Mouse (Mus musculus) Muller cell, postnatal 12 days (primary cell): ENCODE measurements around the gene Cabcoco1.
A peak's percentile ranks its signal among the peaks of the same experiment; 100 is the strongest.

ENCODE experiments used
- DNase-seq: peaks from one replicate; pipeline ENCODE4 v3.0.0-alpha.2; 2015; ENCODE audit errors: inconsistent ontology term

Cabcoco1 gene

DNA sequence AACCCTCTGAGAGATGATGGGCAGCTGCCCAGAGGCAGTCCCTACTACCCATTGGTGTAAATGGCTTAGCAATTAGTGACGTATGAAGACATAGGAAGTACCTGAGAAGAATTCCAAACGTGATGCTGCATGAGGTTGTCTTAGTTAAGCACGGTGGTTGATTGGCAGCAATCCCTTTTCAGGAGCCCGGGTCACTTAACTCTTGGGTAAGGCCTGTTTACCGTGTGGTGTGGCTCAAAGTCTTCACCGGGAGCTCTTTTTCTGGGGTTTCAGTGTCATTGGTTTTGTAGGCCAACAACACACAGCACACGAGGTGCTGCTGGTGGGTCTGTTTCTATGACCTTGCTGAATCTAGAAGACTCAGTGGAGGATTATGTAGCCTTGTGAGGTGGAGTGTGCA lies 105.9 kb downstream of the Cabcoco1 start:
- DNase-seq: no peak

DNA sequence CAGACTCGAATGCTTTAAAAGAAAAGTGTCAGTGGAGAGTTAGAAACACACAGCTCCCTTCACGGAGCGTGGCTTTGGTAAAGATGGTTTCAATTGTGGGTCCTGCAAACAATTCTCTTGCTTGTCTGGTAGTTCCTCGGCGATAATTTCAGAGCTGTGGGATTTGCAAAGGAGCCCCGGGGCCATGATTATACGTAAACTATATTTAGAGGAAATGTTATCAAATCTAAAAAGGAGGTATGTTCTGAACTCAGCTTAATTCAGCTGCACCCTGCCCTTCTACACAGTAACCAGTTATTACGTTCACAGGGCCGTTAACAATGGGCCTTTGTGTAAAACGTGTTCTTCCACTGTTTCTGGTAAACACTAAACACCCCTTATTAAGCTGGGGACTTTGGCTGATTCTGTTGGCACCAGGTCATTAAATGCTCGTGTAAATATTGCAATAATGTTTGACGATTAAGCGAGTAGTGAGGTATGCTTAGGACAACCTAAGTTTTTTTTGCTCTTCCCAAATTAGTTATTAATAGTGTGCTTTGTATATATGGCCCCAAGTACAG lies 106.6 kb downstream of the Cabcoco1 start:
- DNase-seq: no peak

DNA sequence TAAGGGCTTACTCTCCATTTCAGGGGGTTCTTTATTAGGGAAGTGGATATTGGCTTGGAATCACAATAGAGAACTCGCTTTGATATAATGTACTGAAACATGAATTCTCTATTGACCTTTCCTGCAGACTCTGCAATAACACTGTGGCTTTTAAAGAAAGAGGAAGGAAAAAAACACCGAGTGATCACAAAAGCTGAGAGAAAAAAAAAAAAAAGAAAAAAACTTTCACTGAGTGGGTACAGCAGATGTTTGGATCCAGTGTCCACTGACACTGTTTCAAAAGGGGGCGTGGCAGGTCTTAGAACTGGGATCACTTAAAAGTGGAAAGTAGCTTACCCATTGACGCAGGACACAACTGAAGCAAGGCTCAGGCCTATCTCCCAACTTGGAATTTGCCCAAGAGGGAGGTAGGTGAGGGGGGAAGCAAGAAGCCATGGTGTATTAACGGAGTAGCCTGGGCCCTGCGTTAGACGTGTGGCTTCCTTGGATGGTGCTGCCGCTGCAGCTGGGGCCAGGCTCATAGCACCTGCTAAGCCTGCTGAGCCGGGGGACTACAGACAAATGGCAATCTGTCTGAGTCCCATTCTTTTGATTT lies 107.6 kb downstream of the Cabcoco1 start:
- DNase-seq: no peak

DNA sequence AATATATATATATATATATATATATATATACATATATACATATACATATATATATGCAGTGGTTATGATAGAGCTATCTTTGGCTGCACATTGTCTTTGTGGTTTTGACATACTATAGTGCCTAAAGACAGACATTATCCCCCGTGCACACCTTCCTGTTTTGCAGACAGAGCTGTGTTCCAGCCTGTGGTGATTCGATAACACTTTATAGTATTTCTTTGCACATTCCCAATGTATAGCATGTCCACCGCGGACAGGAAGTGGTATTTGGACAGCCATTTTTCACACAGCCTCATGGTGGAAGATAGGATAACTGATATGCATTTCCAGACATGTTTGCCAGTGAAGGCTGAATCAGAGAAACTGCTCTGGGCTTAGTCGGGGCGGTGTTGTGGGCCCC lies 110.3 kb downstream of the Cabcoco1 start:
- DNase-seq: no peak

DNA sequence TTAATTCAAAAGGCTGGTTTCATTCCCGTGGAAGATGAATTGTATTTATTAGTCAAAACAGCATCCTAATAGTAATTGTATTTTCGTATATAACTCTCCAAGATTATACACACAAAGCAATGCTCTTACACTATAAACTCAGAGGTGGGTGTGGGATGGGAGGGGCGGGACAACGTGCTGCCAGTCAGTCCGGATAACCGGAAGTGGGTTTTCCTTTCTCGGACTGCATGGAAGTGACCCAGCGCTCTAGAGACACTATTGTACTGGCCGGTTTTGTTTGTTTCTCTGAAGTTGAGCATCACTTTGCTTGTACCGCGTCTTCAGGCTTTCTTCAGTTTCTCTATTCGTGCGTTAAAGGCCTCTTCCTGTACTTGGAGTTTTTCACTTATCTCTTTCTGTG lies 110.8 kb downstream of the Cabcoco1 start:
- no peak for DNase-seq

DNA sequence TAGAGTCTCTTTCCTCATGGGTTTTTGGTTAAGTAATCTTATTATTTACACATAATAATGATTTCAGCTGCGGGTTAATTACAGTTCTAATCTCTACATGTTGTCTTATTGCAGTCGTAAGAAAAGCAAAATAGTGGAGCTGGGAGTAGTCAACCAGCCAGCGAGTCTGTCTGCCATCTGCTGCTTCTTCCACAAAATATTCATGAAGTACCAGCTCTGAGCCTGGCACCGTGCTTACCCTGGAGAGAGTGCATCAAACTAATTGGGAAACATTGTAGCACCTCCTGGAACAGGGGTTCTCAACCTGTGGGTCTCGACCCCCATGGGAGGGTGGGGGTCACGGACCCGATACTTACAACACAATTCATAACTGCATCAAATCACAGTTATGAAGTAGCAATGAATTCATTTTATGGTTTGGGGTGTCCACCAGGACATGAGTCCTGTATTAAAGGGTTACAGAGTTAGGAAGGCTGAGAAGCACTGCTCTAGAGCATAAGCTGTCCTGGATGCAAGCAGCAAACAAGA lies 121.2 kb downstream of the Cabcoco1 start:
- no peak for DNase-seq

DNA sequence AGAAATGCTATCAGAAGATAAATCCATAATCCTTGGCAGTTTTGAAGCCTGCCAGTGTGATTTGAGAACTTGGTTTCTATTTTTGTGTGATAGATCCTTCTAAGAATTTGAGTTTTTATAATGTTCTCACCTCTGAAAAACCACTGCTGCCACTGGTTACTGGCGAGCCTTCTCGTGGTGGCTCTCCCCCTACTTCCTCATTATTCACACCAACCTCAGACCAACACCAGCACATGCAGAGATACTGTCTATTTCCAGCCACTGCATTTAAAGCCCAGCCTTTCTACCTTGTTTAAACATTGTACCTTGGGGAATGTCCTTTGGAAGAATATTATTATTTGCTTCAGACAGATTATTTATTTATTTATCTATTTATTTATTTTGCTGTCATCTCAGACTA lies 121.8 kb downstream of the Cabcoco1 start:
- no peak for DNase-seq

DNA sequence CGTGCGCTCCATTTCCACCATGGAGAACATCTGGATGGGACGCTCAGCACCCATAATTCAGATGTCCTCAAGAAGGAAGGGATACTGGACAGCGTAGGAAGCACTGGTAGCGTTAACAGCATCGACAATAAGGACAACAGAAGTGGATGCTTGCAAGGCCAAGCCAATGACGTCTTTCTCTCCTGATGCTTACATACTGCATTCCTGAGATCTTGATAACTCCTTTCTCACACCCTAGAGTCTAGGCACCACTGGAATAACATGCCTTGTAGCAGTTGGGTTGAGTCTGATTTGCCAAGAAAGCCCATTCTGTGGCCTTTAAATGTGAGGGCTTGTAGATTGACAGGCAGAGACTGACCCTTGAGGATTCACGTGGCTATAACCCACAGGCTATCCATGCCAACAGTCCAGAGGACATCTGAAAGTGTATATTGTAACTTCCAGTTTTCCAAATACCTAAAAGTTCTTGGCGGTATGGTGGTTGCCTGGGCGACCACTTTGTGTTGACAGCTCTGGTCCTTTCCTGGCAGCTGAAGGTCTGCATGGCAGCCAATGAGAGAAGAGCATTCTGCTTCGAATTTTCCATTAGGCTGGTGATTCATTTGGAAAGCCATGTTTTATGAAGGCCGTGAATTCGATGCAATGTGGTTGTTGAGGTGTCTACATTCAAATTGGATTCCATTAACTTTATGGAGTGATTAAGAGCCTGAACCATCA lies 124.5 kb downstream of the Cabcoco1 start:
- DNase-seq: no peak

DNA sequence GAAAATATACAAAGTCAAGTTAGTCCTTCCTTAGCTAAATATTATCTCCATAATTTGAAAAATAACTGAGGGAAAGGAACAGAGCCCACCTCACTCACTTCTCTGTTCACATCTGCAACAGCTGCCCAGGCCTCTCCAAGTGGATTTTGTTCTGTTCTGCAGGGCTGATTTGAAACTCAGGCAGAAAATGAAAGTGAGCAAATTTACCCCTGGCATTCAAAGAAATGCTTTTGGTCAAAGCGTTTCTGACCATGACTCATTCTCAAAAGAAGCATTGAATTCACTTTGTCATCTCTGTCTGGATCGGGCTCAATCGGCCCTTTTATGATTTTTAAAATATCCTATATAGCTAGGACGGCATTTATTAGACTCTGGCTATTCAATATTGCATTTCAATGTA lies 135.8 kb downstream of the Cabcoco1 start:
- DNase-seq: peak; percentile 16

DNA sequence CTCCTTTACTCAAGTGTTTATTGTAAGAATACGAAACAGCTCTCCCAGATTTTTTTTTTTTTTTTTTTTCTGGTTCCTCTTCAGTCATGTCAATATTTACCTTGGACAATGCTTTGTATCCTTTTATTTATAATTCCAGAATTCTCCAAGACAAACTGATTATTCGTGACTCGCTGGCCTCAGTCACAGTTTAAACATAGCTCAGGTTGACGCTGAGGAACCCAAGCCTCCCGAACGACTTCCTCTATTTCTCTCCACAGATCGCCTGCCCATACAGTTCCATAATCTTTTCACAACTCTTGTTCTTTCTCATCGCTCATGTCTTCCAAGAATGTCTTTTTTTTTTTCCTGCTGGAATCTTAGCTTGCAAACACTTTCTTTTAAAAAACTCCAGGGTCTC lies 144.9 kb downstream of the Cabcoco1 start:
- DNase-seq: no peak

DNA sequence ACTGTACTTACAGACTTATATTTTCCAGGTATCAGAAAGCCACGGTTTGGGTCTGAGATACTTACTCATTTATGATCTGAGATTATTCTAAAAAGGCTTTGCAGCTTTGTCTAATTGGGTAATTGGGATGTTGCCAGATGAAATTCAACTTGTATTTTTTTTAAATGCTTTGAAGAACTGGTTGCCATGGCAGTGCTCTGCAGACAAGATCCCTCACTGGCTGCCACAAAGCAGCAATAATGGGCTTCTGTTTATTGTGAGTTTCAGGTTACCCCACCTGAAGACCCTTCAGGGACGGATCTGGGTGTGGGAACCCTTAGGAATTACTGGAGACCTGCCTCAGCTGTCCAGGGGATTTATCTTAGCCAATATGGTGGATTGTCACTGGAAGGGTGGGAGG lies 145.6 kb downstream of the Cabcoco1 start:
- no peak for DNase-seq

DNA sequence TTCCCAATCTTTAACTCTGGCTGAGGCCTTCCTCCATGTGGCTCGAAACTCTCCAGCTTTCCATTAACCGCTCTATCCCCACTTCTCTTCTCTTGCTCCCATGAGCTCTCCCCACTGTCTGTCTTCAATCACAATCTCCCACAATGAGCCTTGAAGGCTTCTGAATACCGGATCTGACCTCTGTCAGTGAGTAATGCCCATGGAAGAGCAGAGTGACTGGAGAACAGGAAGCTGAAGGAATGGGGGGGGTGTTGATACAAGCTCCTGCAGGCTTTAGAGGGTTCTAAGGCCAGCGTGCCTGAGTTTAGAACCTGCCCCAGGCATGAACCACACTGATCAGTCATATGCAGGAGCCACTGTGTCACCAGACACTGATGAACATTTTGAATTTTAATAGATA lies 150.1 kb downstream of the Cabcoco1 start:
- no peak for DNase-seq

DNA sequence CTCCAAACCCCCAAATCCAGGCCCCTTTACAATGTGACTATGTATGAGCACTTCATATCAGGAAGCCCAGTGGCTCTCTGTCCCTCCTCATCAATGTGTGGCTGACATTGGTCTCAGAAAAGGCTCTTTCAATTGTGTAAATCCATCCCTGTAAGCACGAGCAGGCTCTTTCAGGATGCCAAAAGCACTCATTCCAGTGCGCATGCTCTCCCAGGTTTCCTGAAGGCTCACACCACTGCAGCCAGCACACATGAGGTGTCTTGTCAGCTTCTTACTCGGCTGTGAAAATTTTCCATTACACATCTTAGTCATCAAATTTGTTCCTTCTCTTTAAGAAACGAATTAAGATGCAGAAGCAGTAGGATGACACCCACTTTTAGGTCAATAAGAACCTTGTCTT lies 152.9 kb downstream of the Cabcoco1 start:
- no peak for DNase-seq

DNA sequence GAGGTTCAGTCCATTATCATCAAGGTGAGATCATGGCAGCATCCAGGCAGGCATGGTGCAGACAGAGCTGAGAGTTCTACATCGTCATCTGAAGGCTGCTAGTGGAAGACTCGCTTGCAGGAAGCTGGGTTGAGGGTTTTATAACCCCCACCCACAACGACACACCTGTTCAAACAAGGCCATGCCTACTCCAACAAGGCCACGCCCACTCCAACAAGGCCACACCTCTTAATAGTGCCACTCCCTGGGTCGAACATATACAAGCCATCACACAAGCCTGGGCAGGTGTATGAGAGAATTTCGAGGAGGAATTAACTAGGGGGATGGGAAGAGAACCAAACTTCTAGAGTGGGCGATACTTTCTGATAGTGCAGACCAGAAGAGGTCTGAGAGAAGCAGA lies 153.6 kb downstream of the Cabcoco1 start:
- DNase-seq: no peak
